8 mouse cellular contexts compared by ENCODE assay signal in genomic region chr7:110891501-110891986, GRCm38 (mm10). TPM values are rescaled to one million over a fixed set of nuclear protein-coding genes. Genes with fewer than 3 reads are reported as not detected.
A peak's percentile ranks its signal among the peaks of the same experiment; 100 is the strongest.
DNase-seq lines count a peak whose midpoint lies in the region; ATAC-seq lines count a peak whose summit lies in the region.

No protein-coding gene starts in this region.

- intact Hi-C loops in gastrocnemius, postnatal 14 days (cut with DNase I; ENCODE audit: low total_unique reads), result no loop called here

- H3K27me3 ChIP-seq in midbrain, embryonic 13.5 days, result no peaks in the 10 kb centered on the region

- H3K36me3 ChIP-seq in midbrain, embryonic 13.5 days, result no peaks in the 10 kb centered on the region

- no peaks in the 10 kb centered on the region for H3K4me1 ChIP-seq in midbrain, embryonic 13.5 days (replicated peaks)

- no peak overlapping the region for H3K4me2 ChIP-seq in midbrain, embryonic 13.5 days (replicated peaks)

- H3K9ac ChIP-seq in midbrain, embryonic 13.5 days (replicated peaks), result no peak overlapping the region

- WGBS in midbrain, embryonic 13.5 days, result 79% methylated on average over 9 of the region's 9 CpGs

- H3K27ac ChIP-seq in midbrain, embryonic 13.5 days, result no peak overlapping the region

- peak; percentile 4 for DNase-seq in embryo, embryonic 11 days
- no peak for DNase-seq in embryo, embryonic 9.5 days (ENCODE audit: extremely low spot score)
- peak; percentile 30 for DNase-seq in gastrocnemius, postnatal 14 days
- peak; percentile 81 to 85 for DNase-seq in kidney, adult 8-10 months
- DNase-seq in lung, adult 18-20 months, result peak; percentile 51 to 60
- peak; percentile 23 to 61 for DNase-seq in urinary bladder, postnatal 36 days (ENCODE audit: low spot score in 2 of 2)
- DNase-seq in ovary, postnatal 14 days (ENCODE audit: low spot score), result no peak

- H3K4me3 ChIP-seq in midbrain, embryonic 13.5 days (replicated peaks), result no peak overlapping the region

- no peaks in the 10 kb centered on the region for H3K9me3 ChIP-seq in midbrain, embryonic 13.5 days

- no peak for ATAC-seq in midbrain, embryonic 13.5 days

RNA-seq across cellular contexts. Expression of gene Lyve1, which starts 28.5 kb away (rescaled TPM):
- 10 to 100 TPM; 10.4 to 11.9 TPM for total RNA-seq in gastrocnemius, postnatal 14 days (2021)
- 4.2 and 5.3 TPM in 2 replicates for polyA plus RNA-seq in midbrain, embryonic 13.5 days (2015; fragmentation: Nextera tagmentation; extraction: Ambion mirVana)

RNA-seq across cellular contexts. Expression of gene Rnf141, which starts 47.3 kb away (rescaled TPM):
- 10 to 100 TPM; 12.7 to 13.7 TPM for total RNA-seq in gastrocnemius, postnatal 14 days (2021)
- polyA plus RNA-seq in midbrain, embryonic 13.5 days (2015; fragmentation: Nextera tagmentation; extraction: Ambion mirVana), result 24.8 and 25.7 TPM in 2 replicates

Comparison
In these comparisons a context has a peak if more than half of its experiments do, and no peak if none do; other contexts are left out.
1. DNase-seq: peak in embryo, embryonic 11 days (single experiment), gastrocnemius, postnatal 14 days (single experiment), kidney, adult 8-10 months (2 of 2), lung, adult 18-20 months (2 of 2) and urinary bladder, postnatal 36 days (2 of 2); none in embryo, embryonic 9.5 days (single experiment) and ovary, postnatal 14 days (single experiment).